In genomic region chr14:82101643-82102042, GRCm38 (mm10) we compare ENCODE assay signal across 1 mouse cellular context.
TF ChIP-seq lines count a peak whose summit lies in the region.

No protein-coding gene starts in this region.

TF ChIP-seq in MEL, 35 proteins besides CTCF, POLR2A, EP300 and RAD21 (continued from another document):
- TF ChIP-seq MEF2A (IDR thresholded peaks at IDR 0.05; ENCODE audit: extremely low read depth, insufficient replicate concordance, low read depth, low read length, poor library complexity, severe bottlenecking) (no peak), E2F4 (IDR thresholded peaks at IDR 0.05; ENCODE audit: borderline replicate concordance, low read depth, low read length) (no peak)
